Mouse (Mus musculus) C2C12 (cell line): ENCODE measurements around the gene Irf2bp2. TPM values are rescaled to one million over a fixed set of nuclear protein-coding genes. Genes with fewer than 3 reads are reported as not detected.

ENCODE experiments used
- H3K27me3 ChIP-seq: one replicate; pipeline ENCODE4 v1.6.1; 2011; ENCODE audit not compliant: control insufficient read depth, insufficient read depth, insufficient read length
- H3K36me3 ChIP-seq: one replicate; pipeline ENCODE4 v1.6.1; 2011; ENCODE audit not compliant: control insufficient read depth, insufficient read depth
- H3K4me3 ChIP-seq: one replicate; pipeline ENCODE4 v1.5.1; 2011; ENCODE audit warnings: mild to moderate bottlenecking, control low read depth; ENCODE audit not compliant: poor library complexity, insufficient read depth, severe bottlenecking
- H3K79me2 ChIP-seq: one replicate; pipeline ENCODE4 v1.6.1; 2011; ENCODE audit not compliant: control insufficient read depth, insufficient read depth
- H3K79me3 ChIP-seq: one replicate; pipeline ENCODE4 v1.6.1; 2011; ENCODE audit warnings: low read depth, control low read depth
- H3ac ChIP-seq: one replicate; pipeline ENCODE3; 2011; ENCODE audit warnings: low read depth; ENCODE audit not compliant: control insufficient read depth, insufficient read length
- CEBPB ChIP-seq: IDR thresholded peaks from one replicate; pipeline ENCODE4 v1.6.1; 2011; ENCODE audit warnings: low read depth, mild to moderate bottlenecking, control low read depth, moderate library complexity
- CTCF ChIP-seq: IDR thresholded peaks from one replicate; pipeline ENCODE4 v1.5.1; 2011; ENCODE audit not compliant: control insufficient read depth, insufficient read depth, insufficient read length
- FOSL1 ChIP-seq: IDR thresholded peaks from one replicate; pipeline ENCODE4 v1.8.0; 2011; ENCODE audit warnings: mild to moderate bottlenecking, low read length; ENCODE audit not compliant: poor library complexity, insufficient read depth, severe bottlenecking
- MAX ChIP-seq: IDR thresholded peaks from one replicate; pipeline ENCODE4 v1.6.1; 2011; ENCODE audit warnings: mild to moderate bottlenecking, control low read depth
- MYOD1 ChIP-seq: IDR thresholded peaks from one replicate; pipeline ENCODE4 v1.6.1; 2011; ENCODE audit warnings: low read depth; ENCODE audit not compliant: control insufficient read depth, insufficient read length
- MYOG ChIP-seq: IDR thresholded peaks from one replicate; pipeline ENCODE4 v1.6.1; 2011; ENCODE audit not compliant: control insufficient read depth, insufficient read length; ENCODE audit errors: extremely low read depth
- USF1 ChIP-seq: IDR thresholded peaks from one replicate; pipeline ENCODE4 v1.6.1; 2011; ENCODE audit warnings: low read depth, mild to moderate bottlenecking, control low read depth, moderate library complexity
- polyA plus RNA-seq: library from polyadenylated mRNA; unstranded; fragments of >200 nt; fragmentation: generic; extraction: Trizol; gene quantifications from one replicate; pipeline ENCODE4 v1.2.1, GENCODE M21; 2012; ENCODE audit warnings: missing spikeins

Irf2bp2 gene
- polyA plus RNA-seq, 1 experiment, result 20.9 TPM

- H3K36me3 ChIP-seq, result no peaks in the 10 kb centered on the region
- no peaks in the 10 kb centered on the region for H3K27me3 ChIP-seq
- no peak overlapping the region for H3K4me3 ChIP-seq
- H3ac ChIP-seq, result no peak overlapping the region
- H3K79me3 ChIP-seq, result no peaks in the 10 kb centered on the region
- no peak for TF ChIP-seq CTCF
- no peak for TF ChIP-seq MYOD1
- no peak for TF ChIP-seq MAX
- no peak for TF ChIP-seq CEBPB
- TF ChIP-seq MYOG, result no peak
- peak; percentile 3 for TF ChIP-seq FOSL1
- no peaks in the 10 kb centered on the region for H3K79me2 ChIP-seq
Measured at GRCm38 (mm10) chr8:126574882-126575637, 18.7 kb downstream of the Irf2bp2 start.

DNA sequence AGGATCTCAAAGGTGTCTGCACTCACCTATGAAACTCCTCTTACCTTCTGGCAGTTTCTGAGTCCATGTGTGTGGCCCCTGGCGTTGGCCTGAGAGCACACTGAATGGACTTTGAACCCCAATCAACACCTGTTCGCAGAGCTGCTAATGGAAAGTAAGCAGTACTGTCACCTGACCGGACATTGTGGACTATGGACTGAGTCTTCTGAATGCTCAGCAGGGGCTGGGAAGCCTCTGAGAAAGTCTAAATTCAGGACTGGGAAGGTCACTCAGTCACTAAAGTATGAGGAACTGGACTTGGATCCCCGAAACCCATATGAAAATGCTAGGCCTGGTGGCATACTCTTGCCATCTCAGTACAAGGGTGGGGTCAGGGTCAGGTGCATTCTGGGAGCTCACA lies 19.9 kb downstream of the Irf2bp2 start:
- Histone ChIP-seq H3ac (no peak overlapping the region), H3K36me3 (no peaks in the 10 kb centered on the region), H3K27me3 (no peaks in the 10 kb centered on the region), H3K79me3 (no peaks in the 10 kb centered on the region), H3K79me2 (no peaks in the 10 kb centered on the region), H3K4me3 (no peak overlapping the region)
- TF ChIP-seq MAX, result no peak

DNA sequence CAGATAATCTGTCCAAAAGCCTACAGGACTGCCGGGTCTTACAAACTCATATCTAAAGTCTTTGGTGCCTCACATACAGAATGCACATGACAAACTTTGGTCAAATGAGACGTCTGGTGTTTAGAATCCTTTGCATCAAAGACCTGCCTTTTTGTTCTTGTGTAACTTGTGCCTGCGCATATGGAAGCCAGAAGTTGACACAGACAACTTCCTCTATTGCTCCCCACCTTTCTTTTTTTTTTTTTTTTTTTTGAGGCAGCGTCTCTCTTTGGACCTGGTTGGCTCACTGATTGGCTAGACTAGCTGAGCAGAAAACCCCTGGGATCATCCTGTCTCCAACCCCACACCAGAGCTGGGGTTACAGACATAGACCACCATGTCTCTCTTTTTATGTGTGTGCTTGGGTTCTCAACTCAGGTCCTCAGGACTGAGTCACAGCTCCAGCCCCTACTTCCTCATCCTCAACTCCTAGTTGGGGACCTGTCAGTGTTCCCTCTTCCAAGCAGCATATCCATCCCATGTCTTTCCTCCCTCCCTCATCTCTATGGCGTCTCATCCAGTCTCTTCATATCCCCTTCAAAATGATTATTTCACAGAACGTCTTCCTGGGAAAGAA lies 20.6 kb downstream of the Irf2bp2 start:
- no peak overlapping the region for H3ac ChIP-seq
- H3K79me2 ChIP-seq, result no peaks in the 10 kb centered on the region
- no peaks in the 10 kb centered on the region for H3K79me3 ChIP-seq
- H3K36me3 ChIP-seq, result no peaks in the 10 kb centered on the region
- H3K27me3 ChIP-seq, result no peaks in the 10 kb centered on the region
- H3K4me3 ChIP-seq, result no peak overlapping the region
- TF ChIP-seq MYOD1, result no peak
- TF ChIP-seq MAX, result no peak
- TF ChIP-seq USF1, result no peak
- no peak for TF ChIP-seq FOSL1
- no peak for TF ChIP-seq CEBPB
- no peak for TF ChIP-seq CTCF
- no peak for TF ChIP-seq MYOG

DNA sequence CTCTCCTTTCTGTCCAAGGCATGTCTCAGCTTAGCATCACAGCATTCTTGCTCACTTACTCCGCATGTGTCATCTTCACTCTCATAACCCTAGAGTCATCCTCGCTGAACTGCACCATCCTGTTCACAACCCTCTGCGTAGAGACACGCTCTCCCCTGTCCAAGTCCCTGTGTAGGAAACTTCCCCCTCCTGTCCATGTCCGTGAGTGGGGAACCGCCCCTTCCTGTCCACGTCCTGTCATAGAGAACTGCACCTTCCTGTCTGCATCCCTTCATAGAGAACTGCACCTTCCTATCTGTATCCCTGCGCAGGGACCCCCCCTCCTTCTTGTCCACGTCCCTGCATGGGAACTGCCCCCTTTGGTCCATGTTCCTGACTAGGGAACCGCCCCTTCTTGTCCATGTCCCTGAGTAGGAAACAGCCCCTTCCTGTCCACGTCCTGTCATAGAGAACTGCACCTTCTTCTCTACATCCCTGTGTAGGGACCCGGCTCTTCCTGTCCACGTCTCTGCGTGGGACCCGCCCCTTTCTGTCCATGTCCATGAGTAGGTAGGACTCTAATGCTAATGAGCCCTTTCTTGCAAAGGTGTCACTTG lies 22.6 kb downstream of the Irf2bp2 start:
- Histone ChIP-seq H3K79me2 (no peaks in the 10 kb centered on the region), H3K27me3 (no peaks in the 10 kb centered on the region), H3K79me3 (no peaks in the 10 kb centered on the region), H3K36me3 (no peaks in the 10 kb centered on the region), H3ac (no peak overlapping the region), H3K4me3 (no peak overlapping the region)
- TF ChIP-seq MYOD1 (no peak), CTCF (no peak), MAX (no peak), CEBPB (no peak), MYOG (no peak), FOSL1 (no peak), USF1 (no peak)

- Histone ChIP-seq H3ac (no peak overlapping the region), H3K36me3 (no peaks in the 10 kb centered on the region), H3K79me2 (no peaks in the 10 kb centered on the region), H3K4me3 (no peak overlapping the region), H3K27me3 (no peaks in the 10 kb centered on the region), H3K79me3 (no peaks in the 10 kb centered on the region)
- TF ChIP-seq FOSL1 (no peak), USF1 (no peak), CTCF (no peak), MAX (no peak), MYOG (no peak), MYOD1 (no peak), CEBPB (no peak)
Measured at GRCm38 (mm10) chr8:126570521-126571040, 23.2 kb downstream of the Irf2bp2 start.

GRCm38 (mm10) chr8:126570046-126570445 lies 23.7 kb downstream of the Irf2bp2 start:
- Histone ChIP-seq H3K79me2 (no peaks in the 10 kb centered on the region), H3K27me3 (no peaks in the 10 kb centered on the region), H3ac (no peak overlapping the region), H3K4me3 (no peak overlapping the region), H3K79me3 (no peaks in the 10 kb centered on the region), H3K36me3 (no peaks in the 10 kb centered on the region)
- TF ChIP-seq CEBPB (no peak), MYOG (no peak), CTCF (no peak), MAX (no peak), USF1 (no peak), MYOD1 (no peak), FOSL1 (no peak)
